Mouse (Mus musculus) liver, embryonic 16.5 days (tissue): ENCODE data around the gene Atxn1. TPM values are rescaled to one million over a fixed set of nuclear protein-coding genes. Genes with fewer than 3 reads are reported as not detected.

Source experiments
- ATAC-seq: fragments of 200-750 bp; cut with Nextera tagmentation; 2 replicates; pipeline ENCODE4 v1.8.0; 2017; ENCODE audit warnings: low read depth, mild to moderate bottlenecking, moderate number of reproducible peaks, moderate library complexity
- H3K27ac ChIP-seq: fragments of 300-500 bp; sonication (generic); 2 replicates; pipeline ENCODE4 v1.5.1; 2014; ENCODE audit warnings: mild to moderate bottlenecking, low read length
- H3K27me3 ChIP-seq: fragments of 300-500 bp; sonication (generic); 2 replicates; pipeline ENCODE4 v1.6.1; 2014; ENCODE audit warnings: low read depth, low read length, mixed read lengths; ENCODE audit not compliant: control insufficient read depth, insufficient read depth
- H3K36me3 ChIP-seq: fragments of 300-500 bp; sonication (generic); 2 replicates; pipeline ENCODE4 v1.6.1; 2014; ENCODE audit warnings: mild to moderate bottlenecking; ENCODE audit not compliant: control insufficient read depth, insufficient read depth
- H3K4me1 ChIP-seq: fragments of 300-500 bp; sonication (generic); 2 replicates; pipeline ENCODE4 v1.6.1; 2014; ENCODE audit warnings: low read depth, low read length, mixed read lengths; ENCODE audit not compliant: control insufficient read depth
- H3K4me2 ChIP-seq: fragments of 300-500 bp; sonication (generic); 2 replicates; pipeline ENCODE4 v1.6.1; 2014; ENCODE audit warnings: low read depth, low read length, mixed read lengths
- H3K4me3 ChIP-seq: fragments of 300-500 bp; sonication (generic); 2 replicates; pipeline ENCODE4 v1.5.1; 2014; ENCODE audit warnings: low read depth, mild to moderate bottlenecking, low read length
- H3K9ac ChIP-seq: fragments of 300-500 bp; sonication (generic); 2 replicates; pipeline ENCODE4 v1.6.1; 2014; ENCODE audit warnings: low read depth, low read length
- H3K9me3 ChIP-seq: fragments of 300-500 bp; sonication (generic); replicated peaks from 2 replicates; pipeline ENCODE4 v1.6.1; 2016; ENCODE audit warnings: low read length; ENCODE audit not compliant: control insufficient read depth
- WGBS: fragments of 180-500 bp; shearing (Covaris S2); extraction: QIAGEN DNeasy Blood & Tissue Kit; methylation state at CpG from one replicate; pipeline ENCODE4 v1.1.7; 2014; ENCODE audit not compliant: insufficient replicate concordance; 5-methylcytosine and 5-hydroxymethylcytosine counted together
- polyA plus RNA-seq: library from polyadenylated mRNA; unstranded; fragments of >200 nt; fragmentation: Nextera tagmentation; extraction: Ambion mirVana; gene quantifications from 2 replicates; pipeline ENCODE4 v1.2.1, GENCODE M21; 2015

The Atxn1 gene
- polyA plus RNA-seq, 1 experiment from 2014 or later: 3.2 TPM

- WGBS: 36% methylated on average over 4 of the region's 4 CpGs
- Histone ChIP-seq H3K4me3 (peak overlapping the region; percentile 29), H3K27me3 (no peaks in the 10 kb centered on the region), H3K4me1 (peaks cover 48% of the 10 kb centered on the region), H3K27ac (peak overlapping the region; percentile 77), H3K36me3 (peaks cover 58% of the 10 kb centered on the region), H3K9ac (peak overlapping the region; percentile 43), H3K4me2 (peak overlapping the region; percentile 41), H3K9me3 (no peaks in the 10 kb centered on the region)
- no peak for ATAC-seq
Observed at GRCm38 (mm10) chr13:45546946-45547345, 417.9 kb downstream of the Atxn1 start.

GRCm38 (mm10) chr13:45545974-45546373 is 418.8 kb downstream of the Atxn1 start:
- peak overlapping the region; percentile 41 for H3K4me2 ChIP-seq
- no peaks in the 10 kb centered on the region for H3K27me3 ChIP-seq
- 15% methylated on average over 13 of the region's 13 CpGs for WGBS
- peak overlapping the region; percentile 29 for H3K4me3 ChIP-seq
- ATAC-seq: peak; percentile 99
- H3K36me3 ChIP-seq: peaks cover 67% of the 10 kb centered on the region
- peaks cover 48% of the 10 kb centered on the region for H3K4me1 ChIP-seq
- peak overlapping the region; percentile 43 for H3K9ac ChIP-seq
- H3K9me3 ChIP-seq: no peaks in the 10 kb centered on the region
- peak overlapping the region; percentile 77 for H3K27ac ChIP-seq

GRCm38 (mm10) chr13:45539205-45539568 is 425.6 kb downstream of the Atxn1 start:
- Histone ChIP-seq H3K4me3 (no peak overlapping the region), H3K9ac (peak overlapping the region; percentile 32; the same call in 1 of the 2 replicates), H3K27ac (no peak overlapping the region), H3K4me2 (no peak overlapping the region), H3K9me3 (no peaks in the 10 kb centered on the region), H3K36me3 (peaks cover 88% of the 10 kb centered on the region), H3K27me3 (no peaks in the 10 kb centered on the region), H3K4me1 (peaks cover 29% of the 10 kb centered on the region)
- 25% methylated on average over 10 of the region's 10 CpGs for WGBS
- ATAC-seq: peak; percentile 69

- H3K9ac ChIP-seq: peak overlapping the region; percentile 32
- 25% methylated on average over 10 of the region's 10 CpGs for WGBS
- peaks cover 26% of the 10 kb centered on the region for H3K4me1 ChIP-seq
- H3K4me2 ChIP-seq: no peak overlapping the region
- peak overlapping the region; percentile 68 for H3K27ac ChIP-seq
- no peak overlapping the region for H3K4me3 ChIP-seq
- no peaks in the 10 kb centered on the region for H3K9me3 ChIP-seq
- H3K27me3 ChIP-seq: no peaks in the 10 kb centered on the region
- ATAC-seq: peak; percentile 59
- peaks cover 86% of the 10 kb centered on the region for H3K36me3 ChIP-seq
Observed at GRCm38 (mm10) chr13:45538532-45539204, 426.1 kb downstream of the Atxn1 start.

- Histone ChIP-seq H3K27me3 (no peaks in the 10 kb centered on the region), H3K4me1 (peaks cover 23% of the 10 kb centered on the region), H3K9ac (peak overlapping the region; percentile 17; the same call in 1 of the 2 replicates), H3K27ac (peak overlapping the region; percentile 68), H3K4me2 (no peak overlapping the region), H3K9me3 (no peaks in the 10 kb centered on the region), H3K36me3 (peaks cover 85% of the 10 kb centered on the region), H3K4me3 (no peak overlapping the region)
- 77% methylated on average over 9 of the region's 9 CpGs for WGBS
- ATAC-seq: no peak
Observed at GRCm38 (mm10) chr13:45538091-45538490, 426.7 kb downstream of the Atxn1 start.

- H3K4me1 ChIP-seq: peaks cover 26% of the 10 kb centered on the region
- no peak overlapping the region for H3K9ac ChIP-seq
- H3K9me3 ChIP-seq: no peaks in the 10 kb centered on the region
- no peak overlapping the region for H3K4me2 ChIP-seq
- no peak overlapping the region; the same call in 1 of the 2 replicates for H3K27ac ChIP-seq
- 68% methylated on average over 9 of the region's 9 CpGs for WGBS
- no peaks in the 10 kb centered on the region for H3K27me3 ChIP-seq
- peaks cover 85% of the 10 kb centered on the region for H3K36me3 ChIP-seq
- ATAC-seq: no peak
- no peak overlapping the region for H3K4me3 ChIP-seq
Observed at GRCm38 (mm10) chr13:45537110-45537509, 427.7 kb downstream of the Atxn1 start.

- Histone ChIP-seq H3K4me1 (peaks cover 35% of the 10 kb centered on the region), H3K4me3 (no peak overlapping the region), H3K36me3 (peaks cover 78% of the 10 kb centered on the region), H3K9me3 (no peaks in the 10 kb centered on the region), H3K27me3 (no peaks in the 10 kb centered on the region), H3K9ac (no peak overlapping the region), H3K27ac (no peak overlapping the region), H3K4me2 (no peak overlapping the region)
- no peak for ATAC-seq
- 92% methylated on average over 9 of the region's 9 CpGs for WGBS
Observed at GRCm38 (mm10) chr13:45535731-45536453, 428.9 kb downstream of the Atxn1 start.

GRCm38 (mm10) chr13:45530754-45531153 is 434.1 kb downstream of the Atxn1 start:
- no peaks in the 10 kb centered on the region for H3K27me3 ChIP-seq

GRCm38 (mm10) chr13:45528787-45529186 is 436.0 kb downstream of the Atxn1 start:
- Histone ChIP-seq H3K9ac (no peak overlapping the region), H3K4me2 (no peak overlapping the region), H3K27me3 (no peaks in the 10 kb centered on the region), H3K9me3 (no peaks in the 10 kb centered on the region), H3K4me1 (peaks cover 76% of the 10 kb centered on the region), H3K4me3 (no peak overlapping the region), H3K27ac (peak overlapping the region; percentile 99), H3K36me3 (peaks cover 51% of the 10 kb centered on the region)
- 79% methylated on average over 4 of the region's 4 CpGs for WGBS
- ATAC-seq: no peak

More at GRCm38 (mm10) chr13:45530754-45531153, 434.1 kb downstream of the Atxn1 start:
- Histone ChIP-seq H3K4me3 (no peak overlapping the region), H3K36me3 (peaks cover 58% of the 10 kb centered on the region), H3K4me2 (no peak overlapping the region), H3K4me1 (peaks cover 59% of the 10 kb centered on the region), H3K27ac (peak overlapping the region; percentile 25; the same call in 1 of the 2 replicates), H3K9ac (0 out of 2 replicates have a peak overlapping the region, but pooled peaks have one; percentile 3), H3K9me3 (no peaks in the 10 kb centered on the region)
- ATAC-seq: no peak
- 35% methylated on average over 6 of the region's 6 CpGs for WGBS
